Mouse (Mus musculus) gastrocnemius, postnatal 36 days (tissue): ENCODE data around the gene Calm3. TPM values are rescaled to one million over a fixed set of nuclear protein-coding genes. Genes with fewer than 3 reads are reported as not detected.

Experiments
- DNase-seq, 2 experiments: peaks; one replicate each; pipeline ENCODE4 v3.0.0; 2022
- intact Hi-C: fragments of 180-260 bp; cut with DNase I; formaldehyde crosslinking; loops from one replicate; pipeline ENCODE4 v1.15.1; 2025
- total RNA-seq, 2 experiments: library from RNA; stranded (reverse); gene quantifications; 2 replicates each; pipeline ENCODE4 v1.2.3; 2021

Gene Calm3
- total RNA-seq, 2 experiments from 2014 or later: 297 to 327 TPM

GRCm38 (mm10) chr7:16871600-16871999 lies 52.3 kb downstream of the Calm3 start:
- no peak for DNase-seq
- intact Hi-C loops: no loop called here

GRCm38 (mm10) chr7:16869497-16869896 lies 54.4 kb downstream of the Calm3 start:
- intact Hi-C loops: no loop called here
- no peak for DNase-seq

GRCm38 (mm10) chr7:16867488-16867887 lies 56.4 kb downstream of the Calm3 start:
- DNase-seq: no peak
- intact Hi-C loops: no loop called here

Other genes starting within 250 kb of the Calm3 start
- not detected for gene Ceacam15, start 248.4 kb downstream of the Calm3 start, total RNA-seq
- not detected for gene Ceacam9, start 202.2 kb downstream of the Calm3 start, total RNA-seq
- 10 to 100 TPM; 48.5 to 50.9 TPM for gene Ap2s1, start 185.7 kb downstream of the Calm3 start, total RNA-seq
- 10 to 100 TPM; 15.2 to 18.6 TPM for gene Slc1a5, start 142.8 kb downstream of the Calm3 start, total RNA-seq
- 10 to 100 TPM; 13.9 to 14.7 TPM for gene Strn4, start 108.2 kb downstream of the Calm3 start, total RNA-seq
- gene Fkrp, start 107.4 kb downstream of the Calm3 start, total RNA-seq: 10 to 100 TPM; 45.3 to 50.1 TPM
- 1 to 10 TPM; 5.1 to 6.5 TPM for gene Prkd2, start 81.2 kb downstream of the Calm3 start, total RNA-seq
- 1 to 10 TPM; 2.0 TPM for gene Dact3, start 48.8 kb downstream of the Calm3 start, total RNA-seq
- under 1 TPM in 1 of 2 experiments, not detected in 1; 0.54 TPM for gene Gng8, start 32.3 kb downstream of the Calm3 start, total RNA-seq
- 1 to 10 TPM; 1.1 to 1.2 TPM for gene Ptgir, start 17.6 kb downstream of the Calm3 start, total RNA-seq
- 1 to 10 TPM; 1.5 to 2.2 TPM for gene Pnmal2, start 20.6 kb upstream of the Calm3 start, total RNA-seq
- not detected for gene Pnmal1, start 35.6 kb upstream of the Calm3 start, total RNA-seq
- gene Gm42372, start 59.0 kb upstream of the Calm3 start, total RNA-seq: not detected
- gene Ccdc8, start 68.6 kb upstream of the Calm3 start, total RNA-seq: 1 to 10 TPM; 1.6 to 2.1 TPM
- gene Ppp5c, start 103.8 kb upstream of the Calm3 start, total RNA-seq: 10 to 100 TPM; 62.4 to 62.7 TPM
- 1 to 10 TPM; 1.2 to 1.3 TPM for gene Hif3a, start 138.3 kb upstream of the Calm3 start, total RNA-seq
- gene Psg16, start 149.9 kb upstream of the Calm3 start, total RNA-seq: under 1 TPM; 0.07 to 0.13 TPM
- gene Ceacam3, start 226.2 kb upstream of the Calm3 start, total RNA-seq: not detected